Mouse (Mus musculus) left cerebral cortex, adult 11 months (tissue): ENCODE data around the gene Zc3h18.

Source experiments
- DNase-seq: peaks from one replicate; pipeline ENCODE4 v3.0.0; 2022; ENCODE audit warnings: low spot score

Zc3h18 gene

GRCm38 (mm10) chr8:122436586-122437125, 60.2 kb downstream of the Zc3h18 start:
- DNase-seq = no peak

DNA sequence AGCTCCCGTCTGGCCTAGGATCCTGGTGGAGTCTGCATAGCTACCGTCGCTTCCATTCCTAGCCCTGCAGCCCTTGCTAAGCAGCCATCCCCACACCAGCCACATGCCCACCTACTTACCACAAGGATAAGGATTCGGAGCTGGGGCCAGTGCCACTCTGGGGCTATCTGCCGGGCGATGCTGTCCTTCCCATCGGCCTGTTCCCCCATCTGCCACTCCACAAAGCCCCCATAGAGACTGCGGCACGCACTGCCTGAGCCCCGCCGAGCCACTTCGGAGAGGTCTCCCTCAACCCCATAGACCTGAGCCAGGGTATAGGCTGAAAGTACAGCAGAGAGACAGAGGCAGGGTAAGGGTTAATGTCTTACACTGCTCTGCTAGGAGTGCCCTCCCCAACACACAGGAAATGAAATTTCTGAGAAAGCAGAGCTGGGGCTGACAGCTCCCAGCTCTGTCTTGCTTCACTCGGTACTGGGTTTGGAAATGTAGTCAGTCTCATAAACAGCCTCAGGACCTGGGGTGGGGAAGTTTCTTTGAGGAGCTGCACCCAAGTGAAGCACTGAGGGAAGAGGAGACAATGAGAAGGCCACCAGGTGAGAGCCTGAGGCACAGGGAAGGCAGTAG, 61.4 kb downstream of the Zc3h18 start:
- DNase-seq = no peak

GRCm38 (mm10) chr8:122439336-122439735, 62.9 kb downstream of the Zc3h18 start:
- DNase-seq = no peak

- no peak for DNase-seq
These were observed 64.9 kb downstream of the Zc3h18 start for GRCm38 (mm10) chr8:122441326-122441725.

DNA sequence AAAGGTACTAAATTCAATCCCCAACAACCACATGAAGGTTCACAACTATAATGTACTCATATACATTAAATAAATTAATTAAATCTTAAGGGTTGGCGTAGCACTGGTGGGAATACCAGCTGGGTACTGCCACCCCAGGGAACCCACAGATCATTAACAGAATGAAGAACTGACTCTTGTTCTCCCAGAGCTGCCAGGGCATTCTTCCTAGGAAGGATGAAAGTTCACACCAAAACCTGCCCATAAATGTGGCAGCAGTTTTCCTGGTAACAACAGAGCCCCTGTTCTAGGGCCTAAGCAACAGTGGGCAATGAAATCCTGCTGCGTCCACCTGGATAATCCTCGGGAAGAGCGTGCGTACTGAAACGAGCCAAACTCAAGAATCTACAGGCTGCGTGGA, 65.9 kb downstream of the Zc3h18 start:
- no peak for DNase-seq

DNA sequence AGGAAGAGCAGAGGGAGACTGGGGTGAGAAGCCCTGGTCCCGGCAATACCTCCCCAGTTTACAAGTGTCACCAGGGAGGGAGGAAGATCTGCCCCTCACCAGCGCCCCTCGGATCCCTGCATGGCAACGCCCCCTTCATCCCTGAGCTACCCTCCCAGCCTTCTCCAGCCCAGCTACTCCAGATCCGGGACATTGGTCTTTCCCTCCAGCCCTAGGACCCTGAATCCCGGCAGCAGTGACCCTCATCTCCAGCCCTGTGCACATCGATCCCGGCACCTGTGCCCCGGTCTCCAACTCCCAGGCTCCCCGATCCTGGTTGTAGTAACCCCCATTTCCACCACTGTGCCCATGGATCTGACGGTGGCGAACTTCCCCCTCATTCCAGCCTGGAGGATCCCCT, 66.4 kb downstream of the Zc3h18 start:
- DNase-seq = no peak

DNA sequence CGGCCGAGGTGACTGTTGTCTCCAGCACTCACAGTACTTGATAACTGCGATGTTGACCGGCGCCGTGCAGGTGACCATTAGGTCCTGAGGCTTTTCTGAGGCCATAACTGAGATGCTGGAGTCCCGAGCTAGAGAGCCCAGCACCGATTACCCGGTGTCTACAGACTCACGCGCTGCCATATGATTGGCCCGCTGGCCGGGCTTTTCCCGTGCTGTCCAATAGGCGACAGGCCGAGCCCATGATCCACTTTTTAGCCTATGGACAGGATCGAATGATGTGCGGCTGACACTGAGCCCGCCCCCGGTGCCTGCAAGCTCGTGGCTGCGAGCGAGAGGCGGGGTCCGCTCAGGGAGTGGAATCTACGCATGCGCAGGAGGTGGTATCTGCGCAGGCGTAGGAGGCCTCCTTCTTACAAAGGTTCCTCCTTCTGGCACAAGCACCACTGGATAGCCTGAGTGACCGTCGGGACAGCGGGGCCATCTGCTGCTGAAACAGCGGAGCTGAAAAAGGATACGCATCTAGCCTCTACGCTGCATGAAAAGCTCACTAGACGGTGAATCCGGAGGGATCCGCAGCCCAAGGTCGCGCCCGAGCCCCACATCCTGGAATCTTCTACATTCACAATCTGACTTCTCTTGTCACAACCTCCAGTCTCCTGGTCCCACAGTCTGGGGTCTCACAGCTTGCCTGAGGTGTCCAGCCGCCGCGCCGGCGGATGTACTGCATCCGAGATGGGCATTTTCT, 67.0 kb downstream of the Zc3h18 start, which contains the start of gene Mvd:
Gene Mvd (minus strand): TSS at position 161 of the 745 bp plus-strand sequence.
- DNase-seq = peak; percentile 99

DNA sequence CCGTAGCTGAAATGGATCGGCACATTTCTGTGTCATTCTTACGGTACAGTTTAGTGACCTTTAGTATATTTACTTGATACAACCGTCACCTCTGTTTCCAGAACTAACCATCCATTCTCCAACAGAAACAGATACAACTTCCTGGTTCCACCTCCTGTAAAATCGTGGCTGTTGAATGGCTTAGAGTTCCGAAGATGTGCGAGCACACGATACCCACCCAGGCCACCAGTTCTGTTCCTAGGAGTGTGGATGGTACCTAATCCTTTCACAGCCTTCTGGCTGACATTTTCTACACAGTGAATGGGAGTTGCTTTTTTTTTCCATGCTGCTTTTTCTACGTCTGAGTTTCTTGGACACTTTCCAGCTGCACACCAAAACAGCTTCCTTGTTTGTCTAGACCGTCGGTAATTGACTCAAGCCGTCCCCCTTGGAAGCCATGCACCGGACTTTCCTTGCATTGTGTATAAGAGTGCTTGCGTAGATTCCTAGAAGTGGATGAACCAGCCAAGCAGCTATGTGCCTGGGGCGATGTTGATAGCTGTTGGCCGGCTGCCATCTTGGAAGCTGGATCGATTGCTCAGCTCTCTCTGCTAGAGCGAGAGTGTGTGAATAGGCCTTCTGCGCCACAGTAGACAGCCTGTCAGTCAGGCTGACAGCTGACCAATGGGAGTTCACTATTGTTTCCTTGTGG, 67.8 kb downstream of the Zc3h18 start:
- peak; percentile 74 for DNase-seq

GRCm38 (mm10) chr8:122445203-122445602, 68.8 kb downstream of the Zc3h18 start:
- no peak for DNase-seq

DNA sequence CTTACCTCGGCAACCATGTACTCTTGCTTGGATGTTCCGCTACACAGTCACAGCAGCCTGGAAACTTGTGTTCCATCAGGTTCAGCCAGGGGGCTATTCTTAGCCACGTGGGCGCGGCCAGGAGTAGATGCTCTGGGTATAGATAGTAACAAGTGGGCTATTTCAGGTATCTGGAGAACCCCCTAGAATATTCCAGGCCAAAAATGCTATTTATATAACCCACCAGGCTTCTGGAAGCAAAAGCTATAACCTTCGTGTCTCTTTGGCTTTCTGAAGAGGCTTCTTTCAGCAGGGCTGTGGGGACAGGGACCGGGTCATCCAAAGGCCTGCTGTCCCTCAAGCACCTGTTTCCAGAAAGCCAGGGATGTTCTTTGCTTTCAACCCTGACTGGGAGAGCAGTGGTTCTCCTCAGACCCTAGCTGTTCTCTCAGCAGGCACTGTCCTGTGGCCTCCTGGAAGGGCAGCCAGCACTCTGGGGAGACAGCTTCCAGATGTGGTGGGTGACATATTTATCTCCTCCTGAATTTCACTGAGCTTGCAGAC, 74.8 kb downstream of the Zc3h18 start:
- no peak for DNase-seq

GRCm38 (mm10) chr8:122452154-122452553, 75.7 kb downstream of the Zc3h18 start:
- DNase-seq = no peak

DNA sequence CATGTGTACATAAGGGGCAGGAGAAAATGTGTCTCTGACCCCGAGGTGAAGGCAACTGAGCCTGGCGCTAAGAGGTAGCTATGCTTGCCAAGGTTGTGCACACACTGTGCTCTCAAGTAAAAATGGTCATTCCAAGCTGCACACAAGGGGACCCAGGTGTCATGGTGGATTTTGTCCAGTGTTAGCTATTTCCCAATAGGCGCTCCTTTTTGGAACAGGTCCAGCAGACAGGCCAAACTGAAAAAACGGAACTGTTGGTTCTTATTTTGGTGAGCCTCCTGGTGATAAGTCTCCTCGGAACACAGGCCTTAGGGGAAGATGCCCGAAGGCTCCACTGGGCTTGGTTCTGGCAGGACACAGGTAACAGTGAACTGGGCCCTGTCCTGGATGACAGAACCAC, 78.0 kb downstream of the Zc3h18 start:
- DNase-seq = no peak

DNA sequence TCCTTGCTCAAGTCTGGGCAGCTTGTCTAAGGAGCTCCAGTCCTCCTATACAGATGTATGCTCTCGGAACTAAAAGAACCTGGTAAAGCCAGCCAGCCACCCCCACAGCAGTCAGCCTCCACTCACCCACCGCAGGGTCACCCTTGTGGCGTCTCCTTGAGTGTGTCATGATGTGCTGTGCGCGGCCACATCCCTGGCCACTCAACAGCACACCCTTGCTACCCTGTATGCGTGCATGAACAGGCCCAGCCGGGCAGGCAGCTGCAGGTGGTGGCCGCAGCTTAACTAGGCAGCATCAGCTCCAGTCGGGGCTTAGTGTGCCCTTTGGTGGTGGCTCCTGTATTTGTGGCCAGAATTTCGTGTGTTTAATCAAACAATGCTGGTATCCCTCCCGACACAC, 80.8 kb downstream of the Zc3h18 start:
- DNase-seq = no peak

DNA sequence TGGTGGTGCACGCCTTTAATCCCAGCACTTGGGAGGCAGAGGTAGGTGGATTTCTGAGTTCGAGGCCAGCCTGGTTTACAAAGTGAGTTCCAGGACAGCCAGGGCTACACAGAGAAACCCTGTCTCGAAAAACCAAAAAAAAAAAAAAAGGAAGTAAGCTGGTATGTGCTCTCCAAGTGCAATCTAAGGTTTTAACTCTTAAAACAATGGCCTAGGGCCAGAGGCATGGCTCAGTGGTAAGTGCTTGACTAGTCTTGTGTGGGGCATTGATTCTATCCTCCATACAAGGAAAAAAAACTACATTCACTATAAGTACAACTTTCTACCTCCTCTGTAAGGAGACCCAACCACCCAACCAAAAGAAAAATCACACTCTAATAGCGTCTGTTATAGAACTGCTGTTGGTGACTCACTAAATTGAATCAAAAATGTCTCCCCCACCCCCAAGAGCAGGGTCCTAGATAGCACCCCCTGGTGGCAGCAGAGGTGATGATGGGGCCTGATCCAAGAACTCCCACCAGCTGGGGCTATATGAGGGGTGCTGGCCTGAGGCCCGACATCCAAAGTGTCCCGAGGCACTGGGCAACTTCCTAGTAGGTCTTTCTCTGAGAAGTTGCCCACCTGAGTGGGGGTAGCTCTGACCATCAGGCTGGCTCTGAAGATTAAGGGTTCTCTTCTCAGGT, 83.0 kb downstream of the Zc3h18 start:
- no peak for DNase-seq

DNA sequence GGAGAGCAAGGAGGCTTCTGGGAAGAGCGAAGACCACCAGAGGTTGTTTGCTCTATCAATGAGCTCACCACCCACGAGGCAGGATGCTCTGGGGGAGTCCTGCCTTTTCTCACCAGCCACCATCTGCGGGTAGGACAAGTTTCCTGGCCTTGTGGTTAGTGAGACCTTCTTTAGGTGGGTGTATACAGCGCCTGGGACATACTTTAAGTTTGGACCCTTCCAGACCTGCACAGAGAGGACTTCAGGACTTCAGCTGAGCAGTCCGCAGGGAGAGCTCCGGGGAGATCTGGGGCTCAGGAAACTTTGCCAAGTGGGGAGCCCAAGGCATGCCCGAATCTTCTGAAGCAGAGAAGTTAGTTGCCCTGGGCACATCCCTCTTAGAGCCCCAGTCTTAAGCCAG, 83.6 kb downstream of the Zc3h18 start:
- DNase-seq = no peak

DNA sequence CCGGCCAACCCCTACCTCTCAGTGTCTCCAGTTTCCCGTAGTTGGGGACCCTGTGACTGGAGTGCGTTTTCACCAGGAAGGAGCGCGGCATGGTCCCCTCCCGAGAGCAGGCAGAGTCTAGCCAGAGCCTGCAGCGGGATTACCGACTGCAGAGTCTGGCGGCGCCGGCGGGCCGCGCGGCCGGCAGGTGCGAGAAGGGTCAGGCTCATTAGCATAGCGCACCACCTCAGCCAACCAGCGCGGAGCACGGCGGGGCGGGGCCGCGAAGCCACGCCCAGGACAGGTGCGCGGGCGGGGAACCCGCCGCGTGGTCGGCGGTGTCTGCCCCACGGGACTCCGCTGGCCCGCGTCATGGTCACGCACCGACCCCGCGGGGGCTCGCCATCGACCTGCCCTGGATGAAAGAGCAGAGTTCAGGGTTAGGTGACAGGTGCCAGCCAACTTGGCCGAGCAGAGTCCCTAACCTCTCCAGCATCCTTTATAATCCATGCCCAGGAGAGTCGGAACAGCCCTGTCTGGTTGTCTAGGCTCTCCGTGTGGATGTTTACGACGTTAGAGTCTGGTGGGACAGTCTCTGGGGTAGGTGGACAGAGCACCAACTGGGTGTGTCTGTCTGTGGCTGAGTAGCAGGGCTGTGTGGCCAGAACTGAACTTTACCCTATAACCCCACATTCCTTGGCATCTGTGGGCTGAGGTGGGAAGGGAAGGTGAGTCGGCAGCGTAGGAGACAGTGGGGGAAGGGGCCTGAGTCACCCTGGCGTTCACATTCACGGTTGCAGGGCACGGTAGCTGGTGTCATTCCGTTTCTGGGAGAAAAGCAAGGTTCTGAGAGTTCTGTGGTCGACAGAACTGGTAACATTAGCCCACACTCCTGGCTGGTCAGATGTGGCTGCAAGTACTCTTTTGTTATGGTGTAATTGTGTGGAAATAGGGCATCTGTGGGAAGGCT, 84.4 kb downstream of the Zc3h18 start, which contains the start of gene Snai3:
Gene Snai3 (minus strand): TSS at position 210 of the 949 bp plus-strand sequence.
- DNase-seq = no peak

DNA sequence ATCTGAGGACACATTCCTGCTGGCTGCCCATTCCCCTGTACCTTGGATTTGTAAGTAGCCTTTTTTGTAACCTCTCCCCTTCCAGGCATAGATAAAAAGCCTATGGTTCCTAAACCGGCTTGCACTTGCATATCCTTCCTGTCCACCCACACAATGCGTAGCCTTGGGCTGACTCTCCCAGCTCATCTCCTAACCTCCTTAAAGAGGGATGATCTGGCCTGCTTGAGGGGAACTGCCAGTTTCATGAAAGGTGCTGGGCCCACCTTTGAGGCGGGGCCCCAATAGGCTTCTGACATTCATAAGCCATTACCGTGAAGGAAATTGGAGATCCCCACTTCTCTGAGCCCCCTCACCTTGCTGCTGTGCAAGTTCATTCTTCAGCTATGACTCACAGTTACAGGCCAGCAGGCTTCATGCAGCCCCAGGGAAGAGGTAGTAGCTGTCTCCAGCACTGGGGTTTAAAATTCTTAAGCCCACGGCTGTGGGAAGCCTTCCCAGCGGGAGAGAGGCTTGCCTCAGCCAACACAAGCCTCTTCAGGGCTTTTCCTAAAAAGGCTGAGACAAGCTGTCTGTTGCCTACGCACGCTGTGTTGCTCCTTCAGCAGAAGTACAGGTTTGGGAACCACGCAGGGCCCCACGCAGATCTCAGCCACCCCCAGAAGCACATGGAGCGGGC, 85.2 kb downstream of the Zc3h18 start:
- peak; percentile 64 for DNase-seq

DNA sequence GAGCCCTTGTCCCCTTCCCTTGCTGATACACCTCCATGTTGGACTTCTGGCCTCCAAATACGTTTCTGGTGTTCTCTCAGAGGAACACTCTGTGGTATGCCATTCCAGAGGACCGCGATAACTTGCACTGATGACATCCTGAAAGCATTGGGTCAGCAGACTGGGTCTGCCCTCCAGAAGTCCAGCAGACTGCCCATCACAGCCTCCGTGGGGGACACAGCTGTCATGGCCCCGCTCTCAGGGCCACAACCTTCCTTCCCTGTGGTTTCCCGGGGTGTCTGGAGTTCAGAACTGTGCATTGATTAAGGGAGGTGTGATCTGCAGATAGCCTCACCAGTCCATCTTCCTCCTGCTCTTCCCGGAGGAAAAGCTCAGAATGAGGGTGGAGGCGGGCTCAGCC, 86.1 kb downstream of the Zc3h18 start:
- DNase-seq = no peak

DNA sequence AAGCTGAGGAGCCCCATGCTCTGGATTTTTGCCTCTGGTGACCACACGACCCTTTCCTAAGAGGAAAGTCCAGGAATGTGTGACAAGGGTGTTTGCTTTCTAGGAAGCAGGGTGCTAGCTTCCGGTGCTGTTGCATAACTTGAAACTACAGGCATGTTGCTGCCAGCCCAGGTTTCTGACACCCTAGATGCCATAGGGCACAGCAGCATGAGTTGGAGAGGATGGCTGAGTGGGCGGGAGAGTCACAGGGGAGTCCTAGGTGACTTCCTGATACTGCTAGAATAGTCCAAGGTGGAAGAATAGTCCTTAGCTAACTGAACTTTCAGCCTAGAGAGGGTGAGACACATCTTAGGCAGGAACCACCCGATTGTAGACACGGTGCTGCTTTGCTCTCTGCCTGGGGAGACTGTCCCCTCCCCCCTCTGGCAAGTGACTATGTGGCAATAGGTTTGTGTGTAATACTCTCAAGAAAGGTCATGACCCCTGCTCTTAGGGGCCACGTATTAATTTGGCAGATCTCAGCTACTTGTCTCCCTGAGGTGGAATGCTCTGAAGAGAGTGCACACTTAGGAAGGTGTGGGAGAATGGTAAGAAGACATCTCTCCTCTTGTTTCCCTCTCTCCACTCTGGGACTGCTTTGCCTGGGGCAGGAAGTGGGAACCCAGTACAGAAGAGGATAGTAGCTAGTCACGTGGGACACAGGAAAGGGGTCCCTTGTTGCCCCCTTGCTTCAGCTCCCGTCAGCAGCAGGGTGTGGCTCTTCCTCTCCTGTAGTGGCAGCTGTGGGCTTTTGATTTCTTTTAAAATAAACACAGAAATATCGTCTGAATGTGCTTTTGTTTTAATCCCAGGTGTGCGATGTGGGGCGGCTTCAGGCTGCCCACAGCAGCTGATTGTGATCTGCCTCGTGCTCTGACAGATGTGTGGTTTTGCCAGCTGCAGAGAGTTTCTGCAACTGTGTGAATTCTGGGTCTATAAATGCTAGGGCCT, 87.5 kb downstream of the Zc3h18 start:
- no peak for DNase-seq
